In genomic region chr8:70752000-70752764, GRCm38 (mm10) we compare ENCODE assay signal across 7 mouse cellular contexts. TPM values are rescaled to one million over a fixed set of nuclear protein-coding genes. Genes with fewer than 3 reads are reported as not detected.
DNase-seq lines count a peak whose midpoint lies in the region; ATAC-seq and TF ChIP-seq lines count a peak whose summit lies in the region.

No protein-coding gene starts in this region.

- H3K4me1 ChIP-seq in heart, embryonic 13.5 days: peaks cover 31% of the 10 kb centered on the region
- H3K4me1 ChIP-seq in lung, adult 2 months (ENCODE audit: control insufficient read depth, insufficient read depth, low read length): peaks cover 13% of the 10 kb centered on the region

- DNase-seq in CD8-positive naive resting alpha-beta T cell, adult 2 months (ENCODE audit: low read depth in 2 of 2, low spot score in 2 of 2): peak; percentile 48 to 70
- DNase-seq in Muller cell, postnatal 12 days (ENCODE audit: inconsistent ontology term): peak; percentile 62
- peak; percentile 83 for DNase-seq in embryo, embryonic 11 days
- peak; percentile 89 to 95 for DNase-seq in kidney, postnatal 25 days
- peak; percentile 83 for DNase-seq in lung, adult 2 months
- DNase-seq in spleen, adult 18-20 months: peak; percentile 61 to 85

- peaks cover 13% of the 10 kb centered on the region for H3K36me3 ChIP-seq in heart, embryonic 13.5 days

- no peak for ATAC-seq in heart, embryonic 13.5 days (ENCODE audit: extremely low read depth, insufficient number of reproducible peaks, low FRiP score, low TSS enrichment)

- H3K4me3 ChIP-seq in heart, embryonic 13.5 days: no peak overlapping the region
- no peak overlapping the region for H3K4me3 ChIP-seq in lung, adult 2 months (replicated peaks; ENCODE audit: extremely low read depth, low read depth, low read length)

- H3K4me2 ChIP-seq in heart, embryonic 13.5 days: peak overlapping the region; percentile 98

- no peak for TF ChIP-seq POLR2A in lung, adult 2 months (IDR thresholded peaks at IDR 0.05; ENCODE audit: borderline replicate concordance, extremely low read depth, low read depth, low read length)

- TF ChIP-seq CTCF in lung, adult 2 months (IDR thresholded peaks at IDR 0.05; ENCODE audit: insufficient read depth, low read length): peak; percentile 42; the same call in 1 of the 2 replicates

- 27% methylated on average over 11 of the region's 11 CpGs for WGBS in heart, embryonic 13.5 days
- WGBS in lung, adult 2 months: 11% methylated on average over 11 of the region's 11 CpGs

- no peak overlapping the region for H3K9ac ChIP-seq in heart, embryonic 13.5 days

- peak overlapping the region; percentile 86 for H3K27ac ChIP-seq in heart, embryonic 13.5 days (replicated peaks)

- H3K27me3 ChIP-seq in heart, embryonic 13.5 days (replicated peaks): peaks cover 37% of the 10 kb centered on the region

- no peaks in the 10 kb centered on the region for H3K9me3 ChIP-seq in heart, embryonic 13.5 days

RNA-seq across cellular contexts. Expression of gene Rab3a, which starts 2.3 kb away (rescaled TPM):
- 17.4 and 23.2 TPM in 2 replicates for polyA plus RNA-seq in heart, embryonic 13.5 days (2015; fragmentation: Nextera tagmentation; extraction: Ambion mirVana)
- 46.4 and 53.4 TPM in 2 replicates for polyA plus RNA-seq in lung, adult 2 months (2012; rRNA removed)

RNA-seq across cellular contexts. Expression of gene Mpv17l2, which starts 8.6 kb away (rescaled TPM):
- polyA plus RNA-seq in heart, embryonic 13.5 days (2015; fragmentation: Nextera tagmentation; extraction: Ambion mirVana): 41.6 and 48.4 TPM in 2 replicates
- polyA plus RNA-seq in lung, adult 2 months (2012; rRNA removed): 61.6 and 80.0 TPM in 2 replicates

RNA-seq across cellular contexts. Expression of gene Pik3r2, which starts 24.3 kb away (rescaled TPM):
- polyA plus RNA-seq in heart, embryonic 13.5 days (2015; fragmentation: Nextera tagmentation; extraction: Ambion mirVana): 34.9 and 36.5 TPM in 2 replicates
- 112 and 119 TPM in 2 replicates for polyA plus RNA-seq in lung, adult 2 months (2012; rRNA removed)

RNA-seq across cellular contexts. Expression of gene Pde4c, which starts 28.7 kb away (rescaled TPM):
- 0.14 TPM in 1 of 2 replicates, not detected in the other for polyA plus RNA-seq in heart, embryonic 13.5 days (2015; fragmentation: Nextera tagmentation; extraction: Ambion mirVana)
- 4.1 and 5.5 TPM in 2 replicates for polyA plus RNA-seq in lung, adult 2 months (2012; rRNA removed)

RNA-seq across cellular contexts. Expression of gene Gm3336, which starts 33.8 kb away (rescaled TPM):
- polyA plus RNA-seq in heart, embryonic 13.5 days (2015; fragmentation: Nextera tagmentation; extraction: Ambion mirVana): not detected in 2 replicates
- 0.43 and 1.2 TPM in 2 replicates for polyA plus RNA-seq in lung, adult 2 months (2012; rRNA removed)
